Mouse (Mus musculus): ENCODE measurements around the gene Gm17409. TPM values are rescaled to one million over a fixed set of nuclear protein-coding genes. Genes with fewer than 3 reads are reported as not detected.

Gm17409 gene
- polyA plus RNA-seq, 1 experiment from 2014 or later, result not detected

GRCm38 (mm10) chr2:58486441-58487278 lies 16.7 kb downstream of the Gm17409 start:
- no peaks in the 10 kb centered on the region for H3K9me3 ChIP-seq
- peak overlapping the region; percentile 9; the same call in 1 of the 2 replicates for H3K27ac ChIP-seq
- H3K9ac ChIP-seq, result no peak overlapping the region
- H3K36me3 ChIP-seq, result no peaks in the 10 kb centered on the region
- H3K4me1 ChIP-seq, result peaks cover 47% of the 10 kb centered on the region
- WGBS, result 57% methylated on average over 14 of the region's 14 CpGs
- H3K4me2 ChIP-seq, result no peak overlapping the region
- no peak for ATAC-seq (ENCODE audit: borderline replicate concordance, extremely low read depth, low FRiP score, low TSS enrichment)
- H3K27me3 ChIP-seq, result no peaks in the 10 kb centered on the region
- H3K4me3 ChIP-seq, result no peak overlapping the region

- WGBS, result 55% methylated on average over 3 of the region's 3 CpGs
- no peak for ATAC-seq (ENCODE audit: borderline replicate concordance, extremely low read depth, low FRiP score, low TSS enrichment)
Measured at GRCm38 (mm10) chr2:58487279-58487560, 17.3 kb downstream of the Gm17409 start.

GRCm38 (mm10) chr2:58488404-58488803 lies 18.5 kb downstream of the Gm17409 start:
- H3K36me3 ChIP-seq, result no peaks in the 10 kb centered on the region
- H3K27me3 ChIP-seq, result no peaks in the 10 kb centered on the region
- no peak for ATAC-seq (ENCODE audit: borderline replicate concordance, extremely low read depth, low FRiP score, low TSS enrichment)
- WGBS, result 70% methylated on average over 8 of the region's 8 CpGs
- H3K9me3 ChIP-seq, result no peaks in the 10 kb centered on the region
- H3K4me3 ChIP-seq, result no peak overlapping the region
- peaks cover 47% of the 10 kb centered on the region for H3K4me1 ChIP-seq
- H3K27ac ChIP-seq, result no peak overlapping the region
- no peak overlapping the region for H3K4me2 ChIP-seq
- H3K9ac ChIP-seq, result no peak overlapping the region

More at GRCm38 (mm10) chr2:58487279-58487560, 17.3 kb downstream of the Gm17409 start:
- Histone ChIP-seq H3K9me3 (no peaks in the 10 kb centered on the region), H3K36me3 (no peaks in the 10 kb centered on the region), H3K27ac (peak overlapping the region; percentile 9; the same call in 1 of the 2 replicates), H3K9ac (no peak overlapping the region), H3K4me2 (no peak overlapping the region), H3K4me3 (no peak overlapping the region), H3K4me1 (peaks cover 47% of the 10 kb centered on the region), H3K27me3 (no peaks in the 10 kb centered on the region)

DNA sequence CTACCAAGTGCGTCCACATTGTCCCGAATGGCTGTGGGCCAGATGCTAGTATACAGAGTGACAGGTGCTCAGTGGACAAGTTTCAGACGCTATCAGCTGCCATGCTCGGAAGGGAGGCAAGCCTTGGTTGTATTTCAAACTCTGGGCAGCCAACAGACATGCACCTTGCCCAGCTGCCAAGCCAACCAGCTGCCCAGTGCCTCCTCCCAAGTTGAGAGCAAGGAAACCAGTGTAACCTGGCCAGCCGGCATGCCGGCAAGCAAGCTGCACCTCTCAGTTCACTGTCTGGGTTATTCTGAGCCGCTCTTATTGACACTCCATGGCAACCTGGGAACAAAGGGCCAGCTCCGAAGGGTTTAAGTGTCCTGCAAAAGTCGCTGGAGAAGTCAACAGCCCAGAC lies 19.4 kb downstream of the Gm17409 start:
- Histone ChIP-seq H3K4me3 (no peak overlapping the region), H3K27ac (peak overlapping the region; percentile 38; the same call in 1 of the 2 replicates), H3K4me2 (no peak overlapping the region), H3K9ac (no peak overlapping the region), H3K4me1 (peaks cover 46% of the 10 kb centered on the region), H3K9me3 (no peaks in the 10 kb centered on the region), H3K27me3 (no peaks in the 10 kb centered on the region), H3K36me3 (no peaks in the 10 kb centered on the region)
- ATAC-seq (ENCODE audit: borderline replicate concordance, extremely low read depth, low FRiP score, low TSS enrichment), result no peak
- WGBS, result 71% methylated on average over 9 of the region's 9 CpGs

DNA sequence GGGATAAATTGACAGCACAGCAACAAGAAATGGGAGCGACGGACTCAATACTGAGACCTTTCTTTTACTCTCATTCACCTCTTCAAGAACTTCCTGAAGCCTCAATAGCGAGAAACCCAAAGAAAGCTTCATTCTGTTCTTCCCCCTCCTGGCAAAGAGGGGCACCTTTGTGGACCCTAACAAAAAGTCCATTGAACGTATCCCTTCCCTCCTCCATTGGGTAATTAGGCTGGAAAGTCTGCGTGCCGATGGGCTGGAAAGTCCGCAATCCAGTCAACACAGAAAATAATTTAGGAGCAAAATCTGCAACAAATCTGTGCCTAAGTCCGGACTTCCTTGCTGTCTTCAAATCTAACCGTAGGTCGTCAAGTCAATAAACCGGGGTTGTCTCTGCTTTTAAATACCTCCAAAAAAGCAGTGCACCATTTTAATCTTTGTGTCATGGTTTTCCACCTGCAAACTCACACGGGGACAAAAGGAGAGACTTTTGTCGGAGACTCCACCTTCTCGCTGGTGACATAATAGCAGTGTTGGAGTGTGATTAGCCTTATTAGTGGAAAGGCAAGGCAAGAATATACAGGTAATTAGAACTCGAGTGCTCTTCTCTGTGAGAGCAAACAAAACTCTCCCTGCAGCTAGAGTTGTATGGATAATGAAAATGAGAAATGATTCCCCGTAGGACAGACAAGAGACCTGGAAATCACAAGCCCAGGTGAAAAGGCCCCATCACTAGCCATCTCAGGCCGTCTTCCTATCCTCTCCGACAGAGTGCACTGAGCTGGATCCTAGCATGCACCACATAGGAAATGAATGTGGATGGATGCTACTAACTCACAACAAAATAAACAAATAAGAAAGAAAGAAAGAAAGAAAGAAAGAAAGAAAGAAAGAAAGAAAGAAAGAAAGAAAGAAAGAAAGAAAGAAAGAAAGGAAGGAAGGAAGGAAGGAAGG lies 24.0 kb downstream of the Gm17409 start:
- no peak for ATAC-seq (ENCODE audit: borderline replicate concordance, extremely low read depth, low FRiP score, low TSS enrichment)
- no peaks in the 10 kb centered on the region for H3K9me3 ChIP-seq
- WGBS, result 85% methylated on average over 18 of the region's 18 CpGs

DNA sequence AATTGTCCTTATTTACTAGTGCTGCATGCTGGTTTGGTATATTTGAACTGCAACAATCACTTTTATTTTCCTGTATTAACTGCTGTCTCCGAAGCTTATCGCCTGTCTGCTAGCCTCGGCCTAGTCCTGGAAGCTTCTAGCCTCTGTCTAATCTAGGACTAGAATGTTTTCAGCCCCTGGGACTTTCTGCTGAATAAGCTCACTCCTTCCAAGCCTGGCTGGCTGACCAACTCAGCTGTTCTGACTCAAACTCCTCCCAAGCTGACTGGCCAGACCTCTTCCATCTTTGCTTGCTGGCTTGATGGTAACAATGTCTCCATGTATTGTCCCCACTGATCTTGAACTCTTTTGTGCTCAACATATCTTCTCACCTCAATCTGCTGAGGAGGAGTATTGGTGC lies 25.4 kb downstream of the Gm17409 start:
- no peak overlapping the region for H3K27ac ChIP-seq
- no peak overlapping the region for H3K9ac ChIP-seq
- no peaks in the 10 kb centered on the region for H3K36me3 ChIP-seq
- WGBS, result 91% methylated on average over 3 of the region's 3 CpGs
- H3K9me3 ChIP-seq, result no peaks in the 10 kb centered on the region
- H3K4me1 ChIP-seq, result peaks cover 6% of the 10 kb centered on the region; the same call in 1 of the 2 replicates
- no peak for ATAC-seq (ENCODE audit: borderline replicate concordance, extremely low read depth, low FRiP score, low TSS enrichment)
- H3K4me2 ChIP-seq, result no peak overlapping the region
- no peaks in the 10 kb centered on the region for H3K27me3 ChIP-seq
- no peak overlapping the region for H3K4me3 ChIP-seq

More for the DNA sequence above, 24.0 kb downstream of the Gm17409 start:
- H3K36me3 ChIP-seq, result no peaks in the 10 kb centered on the region
- no peak overlapping the region for H3K27ac ChIP-seq
- no peak overlapping the region for H3K4me3 ChIP-seq
- peaks cover 16% of the 10 kb centered on the region for H3K4me1 ChIP-seq
- H3K9ac ChIP-seq, result no peak overlapping the region
- H3K27me3 ChIP-seq, result no peaks in the 10 kb centered on the region
- H3K4me2 ChIP-seq, result no peak overlapping the region

DNA sequence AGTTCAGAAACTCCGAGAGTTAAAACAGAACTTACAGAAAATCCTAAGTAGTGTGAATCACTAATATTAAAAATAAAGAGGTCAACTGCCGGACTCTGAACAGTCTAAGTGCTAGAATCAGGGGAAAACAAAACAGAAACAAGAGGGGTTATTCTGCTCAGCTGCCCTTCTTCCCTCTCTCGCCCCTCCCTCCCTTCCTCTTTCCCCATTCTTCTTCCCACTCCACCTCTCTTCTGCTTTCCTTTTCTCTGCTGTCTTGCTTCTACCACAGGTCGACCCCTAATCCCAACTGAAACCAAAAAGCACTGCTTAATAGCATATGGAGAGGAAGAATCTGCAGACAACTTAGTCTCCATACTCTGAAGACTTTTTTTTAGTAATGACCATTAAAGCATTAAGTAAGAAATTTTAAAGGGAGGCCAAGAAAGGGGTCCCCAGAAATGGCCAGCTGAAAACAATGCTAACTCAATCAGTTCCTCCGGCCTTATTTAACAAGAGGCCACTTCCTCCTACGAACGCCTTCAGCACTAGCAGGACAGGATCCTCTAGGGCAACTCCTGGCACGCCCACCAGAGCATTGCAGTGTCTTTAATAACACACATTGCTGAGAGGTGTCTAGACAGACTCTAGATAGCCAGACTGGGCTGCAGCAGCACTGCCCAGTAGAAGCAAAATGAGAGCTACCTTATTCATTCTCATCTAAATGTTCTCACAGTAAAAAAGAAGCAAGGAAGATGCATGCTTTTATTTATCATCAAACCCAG lies 26.9 kb downstream of the Gm17409 start:
- 62% methylated on average over 8 of the region's 8 CpGs for WGBS
- Histone ChIP-seq H3K36me3 (no peaks in the 10 kb centered on the region), H3K4me2 (no peak overlapping the region), H3K4me3 (no peak overlapping the region), H3K27ac (no peak overlapping the region), H3K27me3 (no peaks in the 10 kb centered on the region), H3K4me1 (peaks cover 6% of the 10 kb centered on the region; the same call in 1 of the 2 replicates), H3K9ac (no peak overlapping the region), H3K9me3 (no peaks in the 10 kb centered on the region)
- no peak for ATAC-seq (ENCODE audit: borderline replicate concordance, extremely low read depth, low FRiP score, low TSS enrichment)

GRCm38 (mm10) chr2:58505306-58506090 lies 35.6 kb downstream of the Gm17409 start:
- no peak overlapping the region for H3K4me2 ChIP-seq
- no peaks in the 10 kb centered on the region for H3K27me3 ChIP-seq
- no peak overlapping the region for H3K9ac ChIP-seq
- ATAC-seq (ENCODE audit: borderline replicate concordance, extremely low read depth, low FRiP score, low TSS enrichment), result no peak
- 85% methylated on average over 9 of the region's 9 CpGs for WGBS
- no peaks in the 10 kb centered on the region for H3K9me3 ChIP-seq
- peaks cover 5% of the 10 kb centered on the region; the same call in 1 of the 2 replicates for H3K4me1 ChIP-seq
- no peaks in the 10 kb centered on the region for H3K36me3 ChIP-seq
- no peak overlapping the region for H3K4me3 ChIP-seq
- H3K27ac ChIP-seq, result no peak overlapping the region

- peaks cover 11% of the 10 kb centered on the region; the same call in 1 of the 2 replicates for H3K4me1 ChIP-seq
- no peak for ATAC-seq (ENCODE audit: borderline replicate concordance, extremely low read depth, low FRiP score, low TSS enrichment)
- WGBS, result 66% methylated on average over 8 of the region's 8 CpGs
- H3K4me3 ChIP-seq, result no peak overlapping the region
- no peak overlapping the region for H3K9ac ChIP-seq
- H3K27ac ChIP-seq, result no peak overlapping the region
- no peak overlapping the region for H3K4me2 ChIP-seq
- no peaks in the 10 kb centered on the region for H3K9me3 ChIP-seq
- no peaks in the 10 kb centered on the region for H3K36me3 ChIP-seq
- no peaks in the 10 kb centered on the region for H3K27me3 ChIP-seq
Measured at GRCm38 (mm10) chr2:58510192-58510591, 40.3 kb downstream of the Gm17409 start.

GRCm38 (mm10) chr2:58513212-58513611 lies 43.3 kb downstream of the Gm17409 start:
- no peak for ATAC-seq (ENCODE audit: borderline replicate concordance, extremely low read depth, low FRiP score, low TSS enrichment)
- Histone ChIP-seq H3K4me1 (peaks cover 32% of the 10 kb centered on the region), H3K9me3 (no peaks in the 10 kb centered on the region), H3K9ac (no peak overlapping the region), H3K27ac (no peak overlapping the region), H3K4me2 (no peak overlapping the region), H3K36me3 (no peaks in the 10 kb centered on the region), H3K27me3 (no peaks in the 10 kb centered on the region), H3K4me3 (no peak overlapping the region)
- 56% methylated on average over 3 of the region's 3 CpGs for WGBS

GRCm38 (mm10) chr2:58514489-58514888 lies 44.6 kb downstream of the Gm17409 start:
- no peak overlapping the region for H3K4me2 ChIP-seq
- H3K9me3 ChIP-seq, result no peaks in the 10 kb centered on the region
- no peak overlapping the region for H3K4me3 ChIP-seq
- H3K27me3 ChIP-seq, result no peaks in the 10 kb centered on the region
- no peaks in the 10 kb centered on the region for H3K36me3 ChIP-seq
- no peak overlapping the region for H3K9ac ChIP-seq
- peaks cover 36% of the 10 kb centered on the region for H3K4me1 ChIP-seq
- 93% methylated on average over 11 of the region's 11 CpGs for WGBS
- ATAC-seq (ENCODE audit: borderline replicate concordance, extremely low read depth, low FRiP score, low TSS enrichment), result no peak
- no peak overlapping the region for H3K27ac ChIP-seq
